Mouse (Mus musculus) cerebellum, postnatal 14 days (tissue): ENCODE measurements around the gene Tbx4.
A peak's percentile ranks its signal among the peaks of the same experiment; 100 is the strongest.

Source experiments
- DNase-seq, 2 experiments: peaks; one replicate each; pipeline ENCODE4 v3.0.0; 2021; ENCODE audit warnings: mixed read lengths in 2 of 2

Gene Tbx4

GRCm38 (mm10) chr11:85885665-85886428 lies at the start of gene Tbx4:
TSS of gene Tbx4 (plus strand) at chr11:85886422.
- no peak for DNase-seq

- peak in 1 of 2 experiments; percentile 33 for DNase-seq
Observed at GRCm38 (mm10) chr11:85836523-85837290, 49.5 kb upstream of the Tbx4 start.

- DNase-seq = no peak
Observed at GRCm38 (mm10) chr11:85837291-85837647, 49.0 kb upstream of the Tbx4 start.

- DNase-seq = peak in 1 of 2 experiments; percentile 28
Observed at GRCm38 (mm10) chr11:85837648-85838423, 48.4 kb upstream of the Tbx4 start.

GRCm38 (mm10) chr11:85838424-85839257 lies 47.6 kb upstream of the Tbx4 start:
- DNase-seq = no peak

- no peak for DNase-seq
Observed at GRCm38 (mm10) chr11:85839258-85840030, 46.8 kb upstream of the Tbx4 start.

GRCm38 (mm10) chr11:85840031-85840802 lies 46.0 kb upstream of the Tbx4 start:
- DNase-seq = no peak

- no peak for DNase-seq
Observed at GRCm38 (mm10) chr11:85840803-85841145, 45.4 kb upstream of the Tbx4 start.

- DNase-seq = no peak
Observed at GRCm38 (mm10) chr11:85841211-85841681, 45.0 kb upstream of the Tbx4 start.

GRCm38 (mm10) chr11:85841980-85842379 lies 44.2 kb upstream of the Tbx4 start:
- peak; percentile 82 to 87 for DNase-seq

GRCm38 (mm10) chr11:85842596-85843346 lies 43.5 kb upstream of the Tbx4 start:
- no peak for DNase-seq

- DNase-seq = peak; percentile 63 to 74
Observed at GRCm38 (mm10) chr11:85843347-85843692, 42.9 kb upstream of the Tbx4 start.

- DNase-seq = peak; percentile 87 to 92
Observed at GRCm38 (mm10) chr11:85844144-85844965, 41.9 kb upstream of the Tbx4 start.

GRCm38 (mm10) chr11:85844971-85845370 lies 41.3 kb upstream of the Tbx4 start:
- no peak for DNase-seq

GRCm38 (mm10) chr11:85845921-85846320 lies 40.3 kb upstream of the Tbx4 start:
- no peak for DNase-seq

- no peak for DNase-seq
Observed at GRCm38 (mm10) chr11:85846509-85846908, 39.7 kb upstream of the Tbx4 start.

GRCm38 (mm10) chr11:85849037-85849436 lies 37.2 kb upstream of the Tbx4 start:
- peak; percentile 79 to 84 for DNase-seq

GRCm38 (mm10) chr11:85850233-85850632 lies 36.0 kb upstream of the Tbx4 start, which contains the start of gene Gm11444:
TSS of gene Gm11444 (minus strand) at chr11:85850333.
- DNase-seq = no peak

GRCm38 (mm10) chr11:85850758-85851157 lies 35.5 kb upstream of the Tbx4 start:
- DNase-seq = no peak
